Mouse (Mus musculus) c-Kit-positive CD71-positive TER-119-positive erythroid progenitor cells, embryonic 14.5 days (primary cell): ENCODE results near the gene Cyth2.

Source experiments
- DNase-seq: peaks from one replicate; pipeline ENCODE4 v3.0.0-alpha.2; 2013; ENCODE audit warnings: low spot score

Gene Cyth2

GRCm38 (mm10) chr7:45785388-45786135, 28.8 kb downstream of the Cyth2 start:
- no peak for DNase-seq

DNA sequence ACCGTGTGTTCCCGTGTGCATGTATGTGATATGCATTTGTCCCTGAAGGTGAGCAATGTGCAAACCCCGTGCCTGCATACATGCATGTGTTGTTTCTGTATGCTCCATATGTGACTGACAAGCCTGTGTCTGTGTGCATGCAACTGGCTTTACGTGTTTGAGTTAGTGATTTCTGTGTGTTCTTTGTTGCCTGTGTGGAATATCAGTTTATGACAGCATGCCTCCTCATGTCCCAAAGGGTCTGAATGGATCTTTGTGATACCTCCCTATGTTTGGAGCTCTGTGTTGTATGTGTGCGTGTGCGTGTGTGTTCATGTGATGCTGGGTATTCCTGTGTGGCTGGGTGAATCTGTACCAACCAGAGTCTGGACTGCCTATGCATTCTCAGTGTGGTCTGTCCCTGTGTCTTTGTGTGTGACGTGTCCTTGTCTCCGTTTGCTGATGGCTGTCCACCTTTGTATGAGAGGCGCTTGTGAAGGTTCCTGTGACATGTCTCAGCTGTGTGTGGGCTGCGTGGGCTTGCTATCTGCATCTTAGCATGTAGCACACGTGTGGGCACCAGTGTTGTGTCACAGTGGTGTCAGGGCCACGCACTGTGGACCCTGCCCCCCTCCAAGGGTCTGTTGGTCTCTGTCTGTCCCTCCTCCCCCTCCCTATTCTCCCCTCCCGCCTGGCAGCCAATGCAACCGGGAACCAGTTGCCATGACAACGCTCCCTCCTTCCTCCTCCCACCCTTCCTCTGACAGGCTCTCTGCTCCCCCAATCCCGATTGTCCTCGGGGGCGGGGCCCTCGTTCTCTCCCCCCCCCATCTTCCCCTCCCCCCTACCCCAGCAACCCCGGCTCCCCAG, 29.6 kb downstream of the Cyth2 start, which contains the start of gene Sult2b1:
Sult2b1 (minus strand) TSS at position 146 of the 849 bp plus-strand sequence.
- no peak for DNase-seq

GRCm38 (mm10) chr7:45783511-45784091, 30.8 kb downstream of the Cyth2 start, which contains the start of gene Lmtk3:
Gene Lmtk3, plus strand, starts transcription at chr7:45783738.
- no peak for DNase-seq

GRCm38 (mm10) chr7:45782271-45782670, 32.1 kb downstream of the Cyth2 start:
- DNase-seq: no peak

- DNase-seq: no peak
Measured at GRCm38 (mm10) chr7:45779081-45779641, 35.2 kb downstream of the Cyth2 start.

DNA sequence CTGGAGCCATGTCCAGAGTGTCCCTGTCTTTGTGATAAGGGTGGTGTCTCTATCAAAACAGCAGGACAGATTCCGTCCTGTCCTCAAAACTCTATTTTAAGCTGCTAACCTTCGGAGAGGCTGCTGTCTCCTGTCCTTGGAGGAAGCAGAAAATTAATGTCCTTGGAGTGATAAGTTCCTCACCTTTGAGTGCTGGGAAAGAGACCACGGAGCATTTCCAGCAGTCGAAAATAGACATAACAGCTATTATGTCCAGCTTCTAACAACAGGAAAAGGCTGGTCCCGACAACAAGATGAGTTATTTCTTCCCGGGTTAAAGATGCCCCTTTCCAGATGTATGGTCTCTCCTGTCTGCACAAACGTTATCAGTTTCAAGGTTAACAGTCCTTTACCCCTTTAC, 39.1 kb downstream of the Cyth2 start:
- no peak for DNase-seq

DNA sequence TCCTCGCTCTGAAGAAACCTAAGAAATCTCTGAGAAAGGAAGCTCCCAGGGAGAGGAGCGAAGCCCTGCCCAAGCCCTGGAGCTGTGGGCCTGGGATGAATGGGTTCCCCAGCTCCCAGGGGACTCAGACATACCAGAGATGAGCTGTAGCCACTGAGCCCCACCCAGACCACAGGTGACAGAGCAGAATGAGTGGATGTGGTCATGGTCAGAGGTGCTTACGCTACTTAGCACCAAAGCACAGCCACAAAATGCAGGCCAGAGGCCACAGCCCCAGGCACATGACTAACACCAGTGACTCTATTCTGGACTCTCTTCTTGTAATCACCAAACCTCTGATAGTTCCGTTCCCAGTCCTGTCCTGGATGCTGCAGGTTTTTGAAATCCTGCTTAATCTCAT, 43.3 kb downstream of the Cyth2 start:
- no peak for DNase-seq

DNA sequence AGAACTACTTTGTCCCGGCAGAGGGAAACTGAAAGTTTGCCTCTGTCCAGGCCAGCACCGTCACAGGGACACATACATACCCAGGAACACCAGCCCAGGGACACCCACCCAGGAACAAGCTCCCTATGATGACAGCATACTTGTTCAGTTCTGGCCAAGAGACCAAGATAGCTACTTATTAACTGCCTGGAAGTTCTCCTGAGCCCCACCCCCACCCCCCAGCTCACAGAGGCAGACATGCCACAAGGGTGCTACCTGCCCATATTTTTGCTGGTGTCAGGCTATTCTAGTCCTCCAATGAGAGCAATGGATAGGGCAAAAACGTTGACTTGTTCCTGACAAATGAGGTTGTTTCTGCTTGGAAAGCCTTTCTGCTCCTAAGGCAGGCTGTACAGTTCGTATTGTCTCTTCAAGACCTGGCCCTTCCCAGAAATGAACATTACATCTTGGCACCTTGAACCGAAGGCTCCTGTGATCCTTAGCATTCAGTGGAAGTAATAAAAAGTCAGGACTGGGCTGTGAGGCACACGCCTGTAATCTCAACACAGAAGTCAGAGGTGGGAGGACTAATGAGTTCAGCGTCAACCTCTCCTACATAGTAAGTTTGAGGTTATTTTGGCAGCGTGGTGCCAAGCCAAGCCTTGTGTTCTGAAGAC, 43.8 kb downstream of the Cyth2 start:
- no peak for DNase-seq

DNA sequence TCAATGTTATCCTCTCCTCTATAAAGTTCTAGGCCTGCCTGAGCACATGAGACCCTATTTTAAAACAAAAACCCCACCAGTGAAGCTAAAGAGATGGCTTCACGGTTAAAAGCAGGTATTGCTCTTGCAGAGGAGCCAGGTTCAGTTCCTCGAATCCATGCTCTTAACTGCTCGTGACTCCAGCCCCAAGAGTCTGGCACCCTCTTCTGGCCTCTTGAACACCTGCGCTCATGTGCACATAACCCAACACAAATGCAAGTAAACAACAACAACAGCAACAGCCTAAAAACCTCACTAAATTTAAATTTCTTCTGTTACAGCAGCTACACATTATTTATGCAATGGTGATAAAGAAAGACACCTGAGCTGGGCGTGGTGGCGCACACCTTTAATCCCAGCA, 46.9 kb downstream of the Cyth2 start:
- no peak for DNase-seq

GRCm38 (mm10) chr7:45766764-45767163, 47.6 kb downstream of the Cyth2 start:
- DNase-seq: no peak

DNA sequence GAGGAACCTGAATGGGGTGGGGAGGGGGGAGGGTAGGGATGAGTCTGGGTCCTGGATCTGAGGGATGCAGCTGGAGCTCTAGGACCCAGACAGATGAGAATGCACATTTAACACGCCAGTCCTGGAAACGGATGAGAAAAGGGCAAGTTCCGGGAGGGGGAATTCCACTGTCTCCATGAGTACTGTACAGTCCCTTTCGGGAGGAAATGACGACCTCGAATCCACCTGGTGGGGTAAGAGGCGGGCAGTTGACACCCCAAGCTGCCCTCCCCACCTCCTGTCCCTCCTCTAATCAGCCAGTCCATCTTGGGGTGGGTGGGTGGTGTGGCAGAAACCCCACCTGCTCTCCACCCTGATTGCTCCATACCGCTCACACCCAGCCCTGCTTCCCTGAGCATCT, 48.4 kb downstream of the Cyth2 start:
- DNase-seq: no peak

GRCm38 (mm10) chr7:45760151-45760550, 54.2 kb downstream of the Cyth2 start:
- no peak for DNase-seq

DNA sequence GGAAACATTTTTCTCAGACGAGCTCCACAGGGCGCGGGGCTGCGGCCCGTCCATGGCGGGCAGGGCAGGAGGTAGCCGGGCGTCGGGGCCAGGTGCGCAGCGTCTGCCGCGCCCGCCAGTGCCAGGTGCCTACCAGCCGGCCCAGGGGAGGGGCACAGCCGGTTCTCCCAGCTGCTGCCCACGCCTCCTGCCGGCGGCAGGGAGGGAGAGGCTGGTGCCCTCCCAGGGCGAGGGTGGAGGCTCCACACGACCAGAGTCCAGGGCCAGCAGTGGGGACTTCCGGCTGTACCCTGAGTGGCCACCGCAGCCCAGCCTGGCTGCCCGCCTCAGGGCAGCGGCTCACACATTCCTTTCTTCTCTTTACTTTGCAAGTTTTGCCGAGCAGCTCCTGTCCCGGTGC, 55.0 kb downstream of the Cyth2 start:
- DNase-seq: no peak
